Mouse (Mus musculus) gastrocnemius, postnatal 25 days (tissue): Measurements from ENCODE around the gene Znhit1. TPM values are rescaled to one million over a fixed set of nuclear protein-coding genes. Genes with fewer than 3 reads are reported as not detected.

Source experiments
- DNase-seq: peaks from one replicate; pipeline ENCODE4 v3.0.0; 2022
- total RNA-seq, 2 experiments: library from RNA; stranded (reverse); gene quantifications; 1 replicate in 1 of 2; 2 replicates in 1 of 2; pipeline ENCODE4 v1.2.3; 2021

Znhit1 gene
- total RNA-seq, 2 experiments from 2014 or later = 61.4 to 70.4 TPM

DNA sequence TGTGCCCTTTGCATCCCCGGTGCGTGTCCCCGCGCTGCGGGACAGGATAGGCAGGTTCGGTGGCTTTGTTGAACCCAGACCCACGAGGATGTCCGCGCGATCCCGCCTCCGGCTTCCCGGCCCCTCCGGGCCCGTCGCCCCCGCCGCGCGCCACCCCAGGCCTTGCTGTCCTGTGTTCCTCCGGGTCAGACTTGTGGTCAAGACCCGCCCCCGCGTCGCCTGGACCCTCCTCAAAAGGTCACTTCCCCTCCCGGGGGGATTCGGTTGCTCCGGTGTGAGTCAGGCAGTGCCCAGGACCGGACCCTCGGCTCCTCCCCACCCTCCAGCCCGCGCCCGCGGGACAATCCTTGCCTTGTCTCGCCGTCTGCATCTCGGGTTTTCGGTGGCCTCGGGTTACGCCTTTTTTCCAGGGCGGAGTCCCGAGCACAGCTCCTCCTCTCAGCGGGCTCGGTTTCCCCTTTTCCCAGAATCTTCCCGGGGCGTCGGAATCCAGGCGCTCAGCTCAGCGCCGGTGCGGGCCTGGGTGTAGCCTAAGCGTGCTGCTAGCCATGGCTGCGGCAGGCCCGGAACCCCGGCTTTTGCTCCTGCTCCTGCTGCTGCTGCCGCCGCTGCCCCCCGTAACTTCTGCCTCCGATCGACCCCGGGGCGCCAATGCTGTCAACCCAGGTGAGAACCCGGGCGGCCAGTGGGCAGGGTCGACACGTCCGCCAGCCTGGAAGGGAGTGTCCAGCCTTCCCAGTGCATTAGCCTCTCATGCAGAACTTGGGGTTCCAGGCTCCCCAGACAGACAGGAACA is 485 bp downstream of the Znhit1 start:
- peak; percentile 84 for DNase-seq

GRCm38 (mm10) chr5:136986695-136987137 is 1.1 kb downstream of the Znhit1 start, which contains the start of gene Plod3:
TSS of gene Plod3 (plus strand) at chr5:136987019.
- peak; percentile 94 for DNase-seq

DNA sequence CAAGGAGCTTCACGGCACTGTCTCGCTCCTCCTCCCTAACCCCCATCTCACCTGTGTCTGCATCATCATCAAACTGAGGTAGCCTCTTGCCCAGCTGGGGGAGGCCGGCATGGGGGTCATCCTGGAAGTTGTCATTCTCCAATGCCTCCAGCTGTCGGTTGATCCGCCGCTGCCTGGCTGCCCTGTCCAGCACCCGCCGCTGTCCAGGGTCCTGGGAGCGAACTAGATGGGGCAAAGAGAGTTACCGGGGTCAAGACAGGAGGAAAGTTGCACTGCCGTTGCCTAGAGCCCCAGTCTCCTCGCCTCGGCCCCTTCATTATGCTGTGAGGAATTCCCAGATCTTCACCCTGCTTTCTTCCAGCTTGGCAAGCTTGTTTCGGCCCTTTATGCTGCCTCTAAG is 3.0 kb downstream of the Znhit1 start:
- no peak for DNase-seq

DNA sequence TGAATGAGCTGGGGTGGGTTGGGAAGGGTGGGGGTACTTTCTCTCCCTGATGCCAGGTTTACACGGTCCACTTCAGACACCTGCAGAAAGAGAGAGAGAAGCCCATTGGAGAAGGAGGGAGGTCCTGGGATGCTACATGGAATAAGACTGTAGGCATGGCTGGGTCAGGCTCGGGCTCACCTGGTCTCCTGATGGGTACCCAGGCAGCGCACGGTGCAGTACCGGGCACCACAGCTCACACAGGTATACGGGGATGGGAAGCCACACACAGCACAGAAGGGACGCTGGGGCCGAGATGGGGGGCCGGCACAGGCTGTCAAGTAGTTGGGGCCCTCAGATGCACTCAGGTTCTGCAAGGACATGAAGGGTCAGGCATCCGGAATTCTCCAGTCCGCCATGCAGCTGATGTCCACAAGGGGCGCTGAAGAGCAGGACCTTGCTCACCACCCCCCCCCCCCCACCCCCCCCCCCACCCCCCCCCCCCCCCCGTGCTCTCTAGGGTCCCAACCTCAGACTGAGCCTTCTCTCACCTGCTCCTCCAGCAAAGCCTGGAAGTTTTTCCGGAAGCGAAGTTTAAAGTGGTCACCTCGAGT is 5.4 kb downstream of the Znhit1 start:
- DNase-seq = no peak

DNA sequence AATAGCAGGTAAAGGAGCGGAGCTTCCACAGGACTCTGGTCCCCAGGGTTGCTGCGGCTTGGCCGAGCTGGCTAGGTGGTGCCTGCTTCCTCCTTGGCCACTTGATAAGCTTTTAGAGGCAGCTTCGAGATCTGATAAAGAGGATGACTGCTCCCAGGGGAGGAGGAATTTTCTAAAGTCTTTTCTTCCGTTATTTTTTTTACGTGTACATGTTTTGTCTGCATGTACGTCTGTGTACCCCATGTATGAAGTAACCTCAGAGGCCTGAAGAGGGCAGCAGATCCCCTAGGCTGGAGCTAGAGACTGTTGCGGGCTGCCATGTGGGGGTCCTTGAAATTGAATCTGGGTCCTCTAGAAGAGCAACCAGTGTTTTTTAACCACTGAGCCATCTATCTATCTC is 6.8 kb downstream of the Znhit1 start:
- DNase-seq = no peak

DNA sequence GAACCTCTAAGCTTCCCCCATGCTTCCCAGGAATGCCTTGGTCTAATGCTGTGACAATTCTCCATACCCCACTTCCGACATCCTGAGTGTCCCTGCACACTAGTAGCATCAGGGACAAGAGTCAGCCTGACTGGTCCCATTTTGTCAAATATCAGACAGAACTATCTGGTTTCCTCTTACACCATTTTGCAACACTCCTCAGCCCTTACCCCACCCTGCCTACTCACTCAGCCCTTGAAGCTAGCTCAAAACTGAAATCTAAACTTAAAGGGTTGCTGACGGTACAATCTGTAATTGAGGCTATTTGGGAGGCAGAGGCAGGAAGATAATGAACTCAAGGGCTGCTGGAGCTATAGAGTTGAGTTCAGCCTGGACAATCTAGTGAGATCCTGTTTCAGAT is 8.1 kb downstream of the Znhit1 start:
- no peak for DNase-seq

DNA sequence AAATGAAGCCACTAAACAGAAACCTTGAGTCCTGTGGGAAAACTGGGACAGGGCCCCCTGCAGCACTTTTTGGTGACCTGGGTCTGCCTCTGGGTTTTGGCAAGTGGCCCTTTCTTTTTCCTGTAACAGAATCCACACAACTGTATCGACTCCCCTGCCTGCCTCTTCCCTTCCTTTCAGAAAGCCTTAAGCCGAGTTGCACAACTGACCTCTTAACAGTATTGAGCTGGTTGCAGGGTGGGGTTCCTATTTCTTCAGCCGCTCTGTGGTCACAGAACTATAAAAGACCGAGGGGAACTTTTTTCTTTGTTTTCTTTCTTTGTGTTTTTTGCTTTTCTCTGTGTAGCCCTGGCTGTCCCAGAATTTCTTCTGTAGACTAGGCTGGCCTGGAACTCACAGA is 10.1 kb downstream of the Znhit1 start:
- DNase-seq = no peak

DNA sequence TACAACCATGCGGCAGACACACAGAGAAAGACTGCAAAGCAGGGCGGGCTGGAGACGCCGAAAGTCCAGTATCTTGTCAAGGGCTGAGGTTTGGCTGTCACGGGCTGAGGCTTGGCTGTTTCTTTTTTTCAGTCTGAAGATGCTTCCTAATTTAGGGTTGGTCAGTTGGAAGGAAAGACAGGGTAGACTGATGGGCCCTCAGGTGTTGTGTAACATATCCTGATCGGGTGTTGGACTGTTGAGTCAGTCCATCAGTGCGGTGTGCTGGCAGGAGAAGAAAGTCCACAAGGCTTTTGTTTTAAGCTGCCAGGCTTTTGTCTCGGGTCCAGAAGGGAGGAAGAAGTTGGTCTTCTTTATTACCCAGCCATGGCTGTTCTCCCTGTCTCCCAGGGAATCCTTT is 14.2 kb downstream of the Znhit1 start:
- DNase-seq = no peak

- peak; percentile 47 for DNase-seq
Measured at GRCm38 (mm10) chr5:136970703-136971102, 17.1 kb downstream of the Znhit1 start.

GRCm38 (mm10) chr5:136967592-136967991 is 20.2 kb downstream of the Znhit1 start:
- DNase-seq = peak; percentile 84

DNA sequence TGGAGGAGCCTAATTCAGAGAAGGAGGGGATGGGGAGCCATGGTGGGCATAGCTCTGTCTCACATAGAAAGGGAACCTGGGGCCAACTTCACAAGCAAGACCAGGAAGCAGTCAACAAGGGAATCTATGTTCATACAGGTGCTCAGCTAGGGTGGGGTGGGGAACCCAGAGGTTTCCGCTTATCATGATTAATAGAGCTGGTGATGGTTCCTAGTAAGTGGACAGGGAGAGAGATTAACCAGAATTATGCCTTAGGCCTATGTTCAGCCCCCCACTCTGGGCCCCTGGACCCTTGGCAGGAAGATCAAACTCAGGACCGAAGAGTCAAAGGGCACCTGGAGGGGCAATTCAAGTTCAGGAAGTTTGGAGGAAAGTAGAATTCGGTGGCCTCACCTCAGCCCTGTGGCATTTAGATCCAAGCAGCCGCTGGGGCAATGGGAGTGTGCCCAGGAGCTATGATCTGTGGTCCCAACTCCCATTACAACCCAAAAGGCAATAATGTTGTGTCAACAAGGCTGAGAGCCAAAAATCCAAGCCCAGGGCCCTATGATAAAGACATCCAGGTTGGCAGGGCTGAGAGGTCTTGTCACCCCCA is 20.9 kb downstream of the Znhit1 start:
- no peak for DNase-seq

DNA sequence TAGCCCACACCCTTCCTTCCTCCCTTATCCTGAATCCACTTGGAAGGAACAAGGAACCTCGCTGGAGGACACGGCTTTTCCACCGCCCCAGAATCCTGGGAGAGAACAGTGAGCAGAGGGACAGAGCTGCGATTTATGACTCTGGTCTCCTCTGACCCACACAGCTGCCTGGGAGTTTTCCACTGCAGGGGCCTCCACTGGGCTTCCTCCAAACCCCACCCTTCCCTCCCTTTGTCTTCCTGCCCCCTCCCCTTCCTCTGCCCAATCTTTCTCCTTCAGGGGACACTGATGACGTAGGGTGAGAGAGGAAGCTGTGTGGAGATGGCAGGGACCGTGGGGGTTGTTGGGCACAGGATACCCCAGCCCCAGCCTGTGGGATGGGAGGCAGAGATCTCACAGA is 21.5 kb downstream of the Znhit1 start, which contains the start of gene Cldn15:
Gene Cldn15 (plus strand): TSS at position 286 of the 400 bp plus-strand sequence.
- peak; percentile 60 for DNase-seq

- no peak for DNase-seq
Measured at GRCm38 (mm10) chr5:136965686-136966085, 22.1 kb downstream of the Znhit1 start.

- DNase-seq = no peak
Measured at GRCm38 (mm10) chr5:136965210-136965609, 22.6 kb downstream of the Znhit1 start.

- DNase-seq = no peak
Measured at GRCm38 (mm10) chr5:136962966-136963540, 24.8 kb downstream of the Znhit1 start.

DNA sequence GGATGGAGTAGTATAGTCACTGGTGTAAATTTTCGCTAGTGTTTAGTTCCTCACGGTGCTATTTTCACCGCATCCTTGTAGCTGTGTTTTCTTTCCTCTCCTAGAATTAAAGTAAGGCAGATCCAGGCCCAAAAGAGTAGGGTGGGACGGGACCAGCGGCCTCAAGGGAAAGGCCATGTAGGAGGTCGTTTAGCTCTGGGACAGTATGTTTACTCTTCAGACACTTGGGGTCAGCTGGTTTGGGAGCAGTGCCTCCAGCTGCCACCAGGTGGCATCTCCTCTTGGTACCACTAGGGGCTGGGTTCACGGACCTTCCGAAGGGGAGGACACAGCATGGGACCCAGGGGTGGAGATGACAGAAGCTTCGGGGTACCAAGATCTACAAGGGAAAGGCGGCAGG is 25.3 kb downstream of the Znhit1 start:
- peak; percentile 72 for DNase-seq

GRCm38 (mm10) chr5:136961983-136962461 is 25.8 kb downstream of the Znhit1 start:
- peak; percentile 88 for DNase-seq

DNA sequence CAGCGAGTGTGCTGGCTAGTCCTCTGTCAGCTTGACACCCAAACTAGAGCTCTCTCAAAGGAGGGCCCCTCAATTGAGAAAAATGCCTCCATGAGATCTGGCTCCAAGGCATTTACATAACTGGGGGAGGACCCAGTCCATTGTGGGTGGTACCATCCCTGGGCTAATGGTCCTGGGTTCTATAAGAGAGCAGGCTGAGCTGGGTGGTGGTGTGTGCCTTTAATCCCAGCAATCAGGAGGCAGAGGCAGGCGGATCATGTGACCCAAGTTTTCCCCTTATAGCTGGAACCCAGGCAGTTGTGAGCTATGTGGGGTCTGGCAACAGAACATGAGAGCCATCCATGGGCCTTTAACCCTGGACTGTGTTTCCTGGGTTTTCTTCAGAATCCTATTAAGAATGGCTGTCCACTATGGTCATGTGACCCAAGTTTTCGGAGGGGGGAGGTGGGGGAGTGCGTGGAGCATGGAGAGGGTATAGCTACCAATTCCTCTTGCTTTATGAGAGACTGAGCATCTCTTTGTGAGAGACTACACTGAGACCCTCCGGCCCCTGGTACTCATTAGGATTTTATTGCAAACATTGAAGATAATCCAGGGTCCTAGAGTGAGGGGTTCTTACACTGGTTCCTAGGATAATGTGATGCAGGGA is 26.4 kb downstream of the Znhit1 start:
- DNase-seq = no peak

GRCm38 (mm10) chr5:136960053-136960452 is 27.8 kb downstream of the Znhit1 start:
- no peak for DNase-seq

DNA sequence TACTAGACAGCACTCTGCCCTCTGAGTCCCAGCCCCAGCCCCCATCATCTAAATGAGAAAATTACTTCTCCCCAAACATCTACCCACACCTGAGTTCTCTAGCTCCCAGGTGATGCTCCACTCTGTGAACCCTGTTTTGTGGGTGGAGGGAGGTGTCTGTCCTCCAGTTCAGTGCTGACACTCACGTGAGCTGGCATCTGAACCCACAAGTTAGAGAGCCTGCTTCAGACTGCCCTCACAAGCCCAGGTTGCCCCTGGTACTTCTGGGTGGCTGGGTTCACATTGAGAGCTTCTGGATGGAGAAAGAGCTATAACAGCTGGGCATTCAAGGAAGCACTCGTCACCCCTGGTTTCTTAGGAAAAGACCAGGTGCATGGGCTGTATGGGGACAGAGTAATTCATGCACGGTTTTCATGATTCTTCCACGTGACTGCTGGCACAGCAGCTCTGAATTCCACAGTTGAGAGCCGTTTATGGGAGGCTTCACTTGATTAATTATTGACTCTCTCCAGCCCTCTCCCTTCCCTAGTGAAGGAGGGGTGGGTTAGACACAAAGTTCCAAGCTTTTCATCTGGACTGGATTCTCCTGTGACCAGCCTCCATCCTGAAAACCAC is 28.7 kb downstream of the Znhit1 start:
- no peak for DNase-seq

DNA sequence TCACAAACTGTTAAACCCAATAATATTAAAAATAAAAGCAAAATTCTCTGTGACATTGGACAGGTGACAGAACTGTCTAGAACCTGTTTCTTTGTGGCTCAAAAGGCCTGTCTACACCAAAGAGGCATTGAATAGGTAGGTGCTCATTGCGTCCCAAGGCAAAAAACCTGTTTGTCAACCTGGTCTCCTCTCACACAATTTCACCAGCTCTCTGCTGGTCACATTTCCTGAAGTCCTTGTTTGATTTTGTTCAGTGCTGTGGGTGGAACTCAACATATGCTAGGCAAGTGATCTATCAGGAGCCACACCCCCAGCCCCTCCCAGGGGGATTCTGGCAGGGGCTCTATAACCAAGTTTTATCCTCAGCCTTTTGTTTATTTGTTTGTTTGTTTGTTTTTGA is 30.6 kb downstream of the Znhit1 start:
- no peak for DNase-seq

DNA sequence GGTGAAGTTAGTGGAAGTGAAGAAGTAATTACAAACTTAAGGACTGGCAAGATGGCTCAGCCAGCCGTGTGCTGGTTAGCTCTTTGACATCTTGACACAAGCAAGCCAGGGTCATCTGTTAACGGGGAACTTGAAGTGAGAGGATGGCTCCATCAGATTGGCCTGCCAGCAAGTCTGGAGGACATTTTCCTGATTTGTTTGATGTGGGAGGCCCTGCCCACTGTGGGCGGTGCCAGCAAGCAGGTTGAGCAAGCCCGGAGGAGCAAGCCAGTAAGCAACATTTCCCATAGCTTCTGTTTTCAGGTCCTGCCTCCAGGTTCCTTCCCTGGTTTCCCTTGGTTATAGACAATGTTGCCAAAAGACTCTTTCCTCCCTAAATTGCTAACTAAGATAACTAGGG is 32.2 kb downstream of the Znhit1 start:
- DNase-seq = no peak
